Mouse (Mus musculus) ES-Bruce4 (cell line): ENCODE measurements around the gene Mark4. TPM values are rescaled to one million over a fixed set of nuclear protein-coding genes. Genes with fewer than 3 reads are reported as not detected.
A peak's percentile ranks its signal among the peaks of the same experiment; 100 is the strongest.

Experiments
- H3K27ac ChIP-seq: 2 replicates; pipeline ENCODE4 v1.5.1; 2012; ENCODE audit warnings: low read length, inconsistent platforms; ENCODE audit not compliant: insufficient read depth
- H3K27me3 ChIP-seq: 2 replicates; pipeline ENCODE4 v1.6.1; 2012; ENCODE audit warnings: mild to moderate bottlenecking, low read length, inconsistent platforms; ENCODE audit not compliant: control insufficient read depth, poor library complexity, insufficient read depth, severe bottlenecking
- H3K36me3 ChIP-seq: 2 replicates; pipeline ENCODE4 v1.6.1; 2012; ENCODE audit warnings: inconsistent platforms, mild to moderate bottlenecking, low read length, moderate library complexity; ENCODE audit not compliant: control insufficient read depth, poor library complexity, insufficient read depth, severe bottlenecking
- H3K4me1 ChIP-seq: one replicate; pipeline ENCODE4 v1.8.1; 2011; ENCODE audit warnings: low read length; ENCODE audit not compliant: control insufficient read depth, insufficient read depth
- H3K4me3 ChIP-seq: 2 replicates; pipeline ENCODE4 v1.5.1; 2011; ENCODE audit warnings: low read depth, mild to moderate bottlenecking, low read length
- H3K9ac ChIP-seq: 2 replicates; pipeline ENCODE4 v1.6.1; 2012; ENCODE audit warnings: low read depth, mild to moderate bottlenecking, inconsistent platforms; ENCODE audit not compliant: poor library complexity, severe bottlenecking
- H3K9me3 ChIP-seq: replicated peaks from 2 replicates; pipeline ENCODE4 v1.6.1; 2012; ENCODE audit warnings: mild to moderate bottlenecking, low read length, inconsistent platforms; ENCODE audit not compliant: control insufficient read depth, poor library complexity, insufficient read depth, severe bottlenecking
- CTCF ChIP-seq: IDR thresholded peaks from one replicate; pipeline ENCODE4 v1.8.1; 2011; ENCODE audit warnings: low read depth, low read length
- EP300 ChIP-seq: IDR thresholded peaks from 2 replicates; pipeline ENCODE4 v1.6.1; 2011; ENCODE audit warnings: low read depth, low read length; ENCODE audit not compliant: insufficient read depth
- POLR2A ChIP-seq: IDR thresholded peaks from one replicate; pipeline ENCODE4 v1.8.1; 2011; ENCODE audit warnings: low read length; ENCODE audit not compliant: insufficient read depth
- polyA plus RNA-seq: library from polyadenylated mRNA; stranded (reverse); fragments of >200 nt; gene quantifications from 2 replicates; pipeline ENCODE4 v1.2.4, GENCODE M21; 2011; ENCODE audit warnings: low read depth; ENCODE audit not compliant: missing spikeins, insufficient read depth, insufficient read length

The Mark4 gene
- polyA plus RNA-seq, 1 experiment: 33.3 TPM

DNA sequence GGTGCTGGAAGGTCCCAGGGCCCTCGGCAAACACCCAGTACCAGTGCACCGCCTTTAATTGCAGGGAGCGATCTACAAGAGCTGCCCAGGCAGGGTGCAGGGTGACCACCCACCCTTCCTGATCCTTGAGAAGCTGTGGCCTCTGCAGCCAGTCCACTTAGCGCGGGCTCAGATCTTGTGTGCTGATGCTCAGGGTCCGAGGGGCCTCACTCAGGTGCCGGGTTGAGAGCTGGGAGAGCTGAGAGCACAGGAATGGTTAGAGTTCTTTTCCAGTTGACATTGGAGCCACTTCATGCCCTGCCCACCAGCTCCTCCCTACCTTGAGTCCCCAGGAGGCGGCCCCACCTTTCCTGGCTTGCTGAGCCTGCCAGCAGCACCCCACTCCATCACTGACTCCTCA, 64.1 kb downstream of the Mark4 start:
- TF ChIP-seq EP300 (no peak), CTCF (no peak), POLR2A (no peak)
- H3K27me3 ChIP-seq: no peaks in the 10 kb centered on the region
- H3K27ac ChIP-seq: no peak overlapping the region
- H3K4me3 ChIP-seq: no peak overlapping the region
- H3K9ac ChIP-seq: no peak overlapping the region
- no peaks in the 10 kb centered on the region for H3K4me1 ChIP-seq
- no peaks in the 10 kb centered on the region for H3K9me3 ChIP-seq
- H3K36me3 ChIP-seq: peaks cover 22% of the 10 kb centered on the region

DNA sequence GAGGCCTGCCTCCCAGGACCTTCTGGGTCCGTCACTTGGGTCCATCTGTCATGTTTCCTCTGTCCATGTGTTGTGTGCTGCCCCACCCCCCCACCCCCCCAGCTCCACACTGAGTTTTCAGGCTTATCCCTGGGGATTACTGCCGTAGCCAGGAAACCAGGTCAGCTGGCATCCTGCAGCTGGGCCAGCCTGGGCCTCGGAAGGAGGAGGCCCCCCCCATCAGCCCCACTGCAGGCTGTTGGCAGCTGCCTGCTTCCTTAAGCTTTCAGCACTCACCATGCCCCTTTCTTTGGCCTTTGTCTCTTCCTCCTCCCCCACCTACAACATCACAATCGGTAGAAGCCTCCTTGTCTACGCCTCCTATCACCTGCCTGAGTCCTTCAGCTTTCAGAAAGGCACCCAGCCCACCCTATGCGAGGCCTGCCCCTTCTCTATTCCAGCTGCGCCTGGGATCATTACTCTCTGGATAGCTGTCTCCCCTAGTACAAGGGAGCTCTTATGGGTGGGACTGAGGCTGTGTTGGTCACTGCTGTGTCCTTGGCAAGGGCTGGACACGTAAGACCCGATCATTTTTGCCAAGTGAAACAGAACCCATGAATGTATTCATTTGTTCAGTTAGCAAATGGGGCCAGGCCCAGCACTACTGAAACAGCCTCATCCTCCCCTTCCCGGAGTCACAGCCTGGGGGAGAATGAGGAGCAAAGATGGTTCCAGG, 69.8 kb downstream of the Mark4 start:
- TF ChIP-seq CTCF (no peak), POLR2A (no peak), EP300 (no peak)
- Histone ChIP-seq H3K27ac (no peak overlapping the region), H3K27me3 (no peaks in the 10 kb centered on the region), H3K4me3 (no peak overlapping the region), H3K9me3 (no peaks in the 10 kb centered on the region), H3K36me3 (peaks cover 33% of the 10 kb centered on the region), H3K4me1 (no peaks in the 10 kb centered on the region), H3K9ac (no peak overlapping the region)

DNA sequence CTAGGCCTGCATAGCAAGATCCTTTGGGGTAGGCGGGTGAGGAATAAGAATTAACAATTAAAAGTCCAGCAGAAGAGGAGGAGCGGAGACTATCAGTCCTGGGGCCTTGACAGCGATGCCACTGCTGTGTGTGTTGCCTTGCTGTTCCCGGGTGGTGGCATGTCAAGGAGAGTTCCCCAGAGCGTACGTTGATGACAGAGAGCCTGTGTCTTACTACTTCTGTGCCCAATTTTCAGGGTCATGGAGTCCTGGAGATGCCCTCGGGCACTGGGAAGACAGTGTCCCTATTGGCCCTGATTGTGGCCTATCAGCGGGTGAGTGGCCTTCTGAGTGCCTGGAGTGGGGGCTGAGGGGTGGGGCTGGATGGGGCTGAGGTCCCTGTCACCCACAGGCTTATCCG, 74.9 kb downstream of the Mark4 start:
- H3K9ac ChIP-seq: no peak overlapping the region

DNA sequence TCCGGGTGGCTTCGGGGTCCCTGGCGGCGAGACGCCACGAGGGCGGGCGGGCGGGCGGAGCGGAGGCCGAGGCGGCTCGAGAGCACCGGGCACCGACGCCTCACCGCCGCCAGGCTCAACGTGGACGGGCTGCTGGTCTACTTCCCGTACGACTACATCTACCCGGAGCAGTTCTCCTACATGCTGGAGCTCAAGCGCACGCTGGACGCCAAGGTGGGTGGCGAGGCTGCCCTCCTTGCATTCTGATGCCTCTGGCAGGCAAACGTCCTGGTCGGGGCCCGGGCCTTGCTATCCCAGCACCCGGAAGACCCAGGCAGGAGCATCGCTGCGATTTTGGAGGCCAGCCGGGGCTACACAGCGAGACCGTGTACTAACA, 76.5 kb downstream of the Mark4 start:
- H3K27me3 ChIP-seq: no peaks in the 10 kb centered on the region
- H3K4me1 ChIP-seq: no peaks in the 10 kb centered on the region
- H3K27ac ChIP-seq: no peak overlapping the region
- H3K36me3 ChIP-seq: peaks cover 9% of the 10 kb centered on the region
- peak overlapping the region; percentile 89 for H3K4me3 ChIP-seq
- H3K9ac ChIP-seq: peak overlapping the region; percentile 73
- H3K9me3 ChIP-seq: no peaks in the 10 kb centered on the region
- TF ChIP-seq POLR2A (no peak), EP300 (no peak), CTCF (no peak)

More for the DNA sequence above, 74.9 kb downstream of the Mark4 start:
- Histone ChIP-seq H3K4me3 (no peak overlapping the region), H3K36me3 (peaks cover 17% of the 10 kb centered on the region), H3K9me3 (no peaks in the 10 kb centered on the region), H3K27me3 (no peaks in the 10 kb centered on the region), H3K27ac (no peak overlapping the region), H3K4me1 (no peaks in the 10 kb centered on the region)
- TF ChIP-seq POLR2A: no peak
- no peak for TF ChIP-seq CTCF
- TF ChIP-seq EP300: no peak

DNA sequence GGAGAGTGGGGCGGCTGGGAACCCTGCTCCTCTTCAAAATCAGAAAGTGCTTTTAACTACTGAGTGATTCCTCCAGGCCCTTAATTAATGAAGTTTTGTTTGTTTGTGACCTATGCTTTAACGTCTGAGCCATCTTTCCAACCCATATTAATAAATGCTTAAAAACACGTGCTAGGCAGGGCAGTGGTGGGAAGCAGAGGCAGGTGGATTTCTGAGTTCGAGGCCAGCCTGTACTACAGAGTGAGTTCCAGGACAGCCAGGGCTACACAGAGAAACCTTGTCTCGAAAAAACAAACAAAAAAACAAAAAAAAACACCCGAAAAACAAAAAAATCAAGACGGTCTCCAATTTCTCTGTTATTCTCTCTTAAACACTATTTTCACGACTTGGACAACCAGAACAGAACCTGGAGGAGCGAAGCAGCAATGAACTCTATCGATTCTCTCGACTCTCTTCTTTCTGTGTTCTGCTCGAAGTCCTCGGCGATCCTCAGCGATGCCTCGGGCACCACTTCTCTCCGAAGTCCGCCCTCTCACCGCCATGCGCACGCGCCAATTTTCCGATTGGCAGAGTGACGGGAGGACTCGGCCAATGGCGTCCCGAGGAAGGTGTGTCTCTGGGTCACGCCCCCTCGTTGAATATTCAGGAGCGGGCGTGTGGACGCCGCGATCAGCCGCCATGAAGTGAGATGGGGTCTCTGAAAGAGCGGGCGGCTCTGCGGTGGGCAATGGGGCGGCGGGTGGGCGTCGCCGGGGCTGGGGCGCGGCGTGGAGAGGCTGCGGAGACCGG, 77.0 kb downstream of the Mark4 start, which contains the start of gene Ercc2:
Ercc2 (plus strand) TSS at position 634 of the 789 bp plus-strand sequence.
- peak within 1 kb of the TSS; percentile 73 for H3K9ac ChIP-seq
- H3K27me3 ChIP-seq: no peaks in the 10 kb centered on the region
- no peaks in the 10 kb centered on the region for H3K4me1 ChIP-seq
- H3K4me3 ChIP-seq: peak within 1 kb of the TSS; percentile 89
- TF ChIP-seq EP300 (no peak), CTCF (no peak), POLR2A (no peak)
- no peak within 1 kb of the TSS for H3K27ac ChIP-seq
- H3K9me3 ChIP-seq: no peaks in the 10 kb centered on the region
- peaks cover 7% of the 10 kb centered on the region for H3K36me3 ChIP-seq

DNA sequence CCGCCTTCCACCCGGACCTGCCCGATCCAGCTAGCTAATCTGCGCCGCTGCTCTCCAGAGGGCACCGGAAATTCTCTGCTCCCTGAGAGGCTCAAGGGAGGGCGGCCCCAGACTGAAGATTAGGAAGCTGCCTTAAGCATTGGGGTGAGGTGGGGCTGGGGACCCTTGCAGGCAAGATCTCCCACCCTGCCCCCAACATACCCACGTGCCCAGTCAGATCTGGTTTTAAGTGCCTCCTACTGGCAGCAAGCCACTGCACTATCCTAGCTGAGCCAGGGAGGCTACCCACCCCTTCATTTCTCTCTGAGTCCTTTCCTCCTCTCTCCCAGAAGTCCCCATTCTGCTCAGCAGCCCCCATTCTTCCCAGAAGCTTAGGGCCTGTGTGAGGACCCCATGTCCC, 80.6 kb downstream of the Mark4 start:
- no peaks in the 10 kb centered on the region for H3K36me3 ChIP-seq
- peak overlapping the region; percentile 14; the same call in 1 of the 2 replicates for H3K27ac ChIP-seq
- TF ChIP-seq EP300 (0 out of 2 replicates have a peak, but pooled peaks have one; percentile 14), POLR2A (no peak)
- peak overlapping the region; percentile 12; the same call in 1 of the 2 replicates for H3K9ac ChIP-seq
- H3K9me3 ChIP-seq: no peaks in the 10 kb centered on the region
- H3K4me3 ChIP-seq: peak overlapping the region; percentile 16
- no peaks in the 10 kb centered on the region for H3K4me1 ChIP-seq
- no peaks in the 10 kb centered on the region for H3K27me3 ChIP-seq
